Mouse (Mus musculus) heart, adult 2 months (tissue): ENCODE data around the gene Srcin1.

Source experiments
- CTCF ChIP-seq: fragments of 200-600 bp; IDR thresholded peaks from 2 replicates; pipeline ENCODE4 v1.8.1; 2022; ENCODE audit warnings: antibody characterized with exemption, mild to moderate bottlenecking, moderate library complexity
- EP300 ChIP-seq: fragments of 200-500 bp; IDR thresholded peaks from 2 replicates; pipeline ENCODE4 v1.6.1; 2011; ENCODE audit warnings: low read depth, low read length, control low read depth; ENCODE audit not compliant: insufficient read depth
- POLR2A ChIP-seq: fragments of 200-500 bp; IDR thresholded peaks from 2 replicates; pipeline ENCODE4 v1.6.1; 2011; ENCODE audit warnings: mild to moderate bottlenecking, low read depth, low read length, control low read depth; ENCODE audit not compliant: insufficient read depth

DNA sequence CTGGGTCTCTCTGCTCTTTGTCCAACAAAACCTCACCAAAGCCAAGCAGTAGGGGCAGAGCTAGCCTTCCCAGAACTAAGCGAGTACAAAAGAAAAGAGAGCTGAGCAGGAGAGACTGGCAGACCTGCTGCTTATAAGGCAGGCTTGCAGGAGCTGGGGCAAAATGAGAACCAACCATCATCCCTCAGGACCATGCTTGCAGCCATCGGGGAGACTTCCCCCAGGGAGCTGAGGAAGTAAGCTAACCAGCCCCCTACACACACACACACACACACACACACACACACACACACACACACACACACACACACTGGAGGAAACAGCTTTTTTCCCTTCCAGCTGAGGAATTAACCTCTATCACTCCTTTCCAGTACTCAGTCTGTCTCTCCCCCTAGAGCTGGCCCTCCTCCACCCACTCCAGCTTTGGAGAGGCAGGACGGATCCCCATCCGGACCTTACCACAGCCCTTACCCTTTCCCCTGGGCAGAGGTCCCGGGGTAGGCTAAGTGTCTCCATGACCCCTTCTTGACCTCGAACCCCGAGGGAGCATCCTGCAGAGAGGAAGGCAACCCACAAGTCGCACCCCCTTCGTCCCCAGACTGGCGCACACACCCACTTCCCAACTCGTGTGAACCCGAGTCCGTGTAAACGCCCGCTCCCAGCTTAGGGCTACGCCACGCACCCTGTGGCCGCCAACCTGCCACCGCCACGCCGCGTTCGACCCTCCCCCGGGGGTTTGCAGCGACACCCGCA is 30.0 kb downstream of the Srcin1 start:
- TF ChIP-seq CTCF (no peak), POLR2A (no peak), EP300 (no peak)
